Mouse (Mus musculus): ENCODE measurements at regions not wholly inside any gene's neighbourhood (a gene's known extent, or its start where the extent isn't known, plus 50 kb on each side); places are given as distances from the start of the nearest gene placed in this dataset.
A peak's percentile ranks its signal among the peaks of the same experiment; 100 is the strongest.

- TF ChIP-seq CTCF (IDR thresholded peaks at IDR 0.05; ENCODE audit: control insufficient read depth, insufficient read depth, low read length) (no peak), POLR2A (IDR thresholded peaks at IDR 0.05; ENCODE audit: borderline replicate concordance, control insufficient read depth, low read depth, low read length) (no peak)
- Histone ChIP-seq H3K4me1 (ENCODE audit: control insufficient read depth, insufficient read depth, low read length) (peaks cover 6% of the 10 kb centered on the region; the same call in 1 of the 2 replicates), H3K27ac (ENCODE audit: control insufficient read depth, insufficient read depth, low read depth, low read length, poor library complexity) (peak overlapping the region; percentile 16; the same call in 1 of the 2 replicates), H3K4me3 (replicated peaks; ENCODE audit: control insufficient read depth, low read depth, low read length) (no peak overlapping the region)
- WGBS, result 13% methylated on average over 7 of the region's 7 CpGs
These were observed 254.4 kb downstream of the Hlx start for GRCm38 (mm10) chr1:184478006-184478405.

GRCm38 (mm10) chr1:184462481-184463124 is 269.8 kb downstream of the Hlx start:
- Histone ChIP-seq H3K4me3 (replicated peaks; ENCODE audit: control insufficient read depth, low read depth, low read length) (no peak overlapping the region), H3K27ac (ENCODE audit: control insufficient read depth, insufficient read depth, low read depth, low read length, poor library complexity) (no peak overlapping the region), H3K4me1 (ENCODE audit: control insufficient read depth, insufficient read depth, low read length) (no peaks in the 10 kb centered on the region)
- TF ChIP-seq CTCF (IDR thresholded peaks at IDR 0.05; ENCODE audit: control insufficient read depth, insufficient read depth, low read length), result no peak
- TF ChIP-seq POLR2A (IDR thresholded peaks at IDR 0.05; ENCODE audit: borderline replicate concordance, control insufficient read depth, low read depth, low read length), result no peak
- 82% methylated on average over 9 of the region's 9 CpGs for WGBS

GRCm38 (mm10) chr1:184461411-184461810 is 271.0 kb downstream of the Hlx start:
- no peaks in the 10 kb centered on the region for H3K4me1 ChIP-seq (ENCODE audit: control insufficient read depth, insufficient read depth, low read length)
- no peak overlapping the region for H3K4me3 ChIP-seq (replicated peaks; ENCODE audit: control insufficient read depth, low read depth, low read length)
- no peak for TF ChIP-seq CTCF (IDR thresholded peaks at IDR 0.05; ENCODE audit: control insufficient read depth, insufficient read depth, low read length)
- no peak for TF ChIP-seq POLR2A (IDR thresholded peaks at IDR 0.05; ENCODE audit: borderline replicate concordance, control insufficient read depth, low read depth, low read length)
- no peak overlapping the region for H3K27ac ChIP-seq (ENCODE audit: control insufficient read depth, insufficient read depth, low read depth, low read length, poor library complexity)

GRCm38 (mm10) chr1:184456727-184457126 is 275.7 kb downstream of the Hlx start:
- 80% methylated on average over 8 of the region's 8 CpGs for WGBS
- no peak overlapping the region for H3K4me3 ChIP-seq (replicated peaks; ENCODE audit: control insufficient read depth, low read depth, low read length)
- H3K27ac ChIP-seq (ENCODE audit: control insufficient read depth, insufficient read depth, low read depth, low read length, poor library complexity), result no peak overlapping the region
- no peaks in the 10 kb centered on the region for H3K4me1 ChIP-seq (ENCODE audit: control insufficient read depth, insufficient read depth, low read length)
- TF ChIP-seq CTCF (IDR thresholded peaks at IDR 0.05; ENCODE audit: control insufficient read depth, insufficient read depth, low read length) (no peak), POLR2A (IDR thresholded peaks at IDR 0.05; ENCODE audit: borderline replicate concordance, control insufficient read depth, low read depth, low read length) (no peak)

GRCm38 (mm10) chr1:184454381-184454780 is 278.0 kb downstream of the Hlx start:
- no peaks in the 10 kb centered on the region for H3K4me1 ChIP-seq (ENCODE audit: control insufficient read depth, insufficient read depth, low read length)
- TF ChIP-seq CTCF (IDR thresholded peaks at IDR 0.05; ENCODE audit: control insufficient read depth, insufficient read depth, low read length), result no peak
- H3K4me3 ChIP-seq (replicated peaks; ENCODE audit: control insufficient read depth, low read depth, low read length), result no peak overlapping the region
- no peak overlapping the region for H3K27ac ChIP-seq (ENCODE audit: control insufficient read depth, insufficient read depth, low read depth, low read length, poor library complexity)
- WGBS, result 80% methylated on average over 4 of the region's 4 CpGs

GRCm38 (mm10) chr1:184453673-184454072 is 278.7 kb downstream of the Hlx start:
- WGBS, result 79% methylated on average over 5 of the region's 5 CpGs
- no peak for TF ChIP-seq CTCF (IDR thresholded peaks at IDR 0.05; ENCODE audit: control insufficient read depth, insufficient read depth, low read length)
- H3K4me3 ChIP-seq (replicated peaks; ENCODE audit: control insufficient read depth, low read depth, low read length), result no peak overlapping the region
- no peak overlapping the region for H3K27ac ChIP-seq (ENCODE audit: control insufficient read depth, insufficient read depth, low read depth, low read length, poor library complexity)
- H3K4me1 ChIP-seq (ENCODE audit: control insufficient read depth, insufficient read depth, low read length), result no peaks in the 10 kb centered on the region

- H3K4me3 ChIP-seq (replicated peaks; ENCODE audit: control insufficient read depth, low read depth, low read length), result no peak overlapping the region
- TF ChIP-seq POLR2A (IDR thresholded peaks at IDR 0.05; ENCODE audit: borderline replicate concordance, control insufficient read depth, low read depth, low read length) (no peak), CTCF (IDR thresholded peaks at IDR 0.05; ENCODE audit: control insufficient read depth, insufficient read depth, low read length) (no peak)
- no peaks in the 10 kb centered on the region for H3K4me1 ChIP-seq (ENCODE audit: control insufficient read depth, insufficient read depth, low read length)
- H3K27ac ChIP-seq (ENCODE audit: control insufficient read depth, insufficient read depth, low read depth, low read length, poor library complexity), result no peak overlapping the region
- WGBS, result 87% methylated on average over 9 of the region's 9 CpGs
These were observed 279.4 kb downstream of the Hlx start for GRCm38 (mm10) chr1:184453061-184453460.

GRCm38 (mm10) chr1:184451686-184452085 is 280.7 kb downstream of the Hlx start:
- H3K4me3 ChIP-seq (replicated peaks; ENCODE audit: control insufficient read depth, low read depth, low read length), result no peak overlapping the region
- 90% methylated on average over 2 of the region's 2 CpGs for WGBS
- no peak for TF ChIP-seq CTCF (IDR thresholded peaks at IDR 0.05; ENCODE audit: control insufficient read depth, insufficient read depth, low read length)
- TF ChIP-seq POLR2A (IDR thresholded peaks at IDR 0.05; ENCODE audit: borderline replicate concordance, control insufficient read depth, low read depth, low read length), result no peak
- no peak overlapping the region for H3K27ac ChIP-seq (ENCODE audit: control insufficient read depth, insufficient read depth, low read depth, low read length, poor library complexity)
- H3K4me1 ChIP-seq (ENCODE audit: control insufficient read depth, insufficient read depth, low read length), result no peaks in the 10 kb centered on the region

GRCm38 (mm10) chr1:184449007-184449406 is 283.4 kb downstream of the Hlx start:
- H3K27ac ChIP-seq (ENCODE audit: control insufficient read depth, insufficient read depth, low read depth, low read length, poor library complexity), result no peak overlapping the region
- WGBS, result 88% methylated on average over 9 of the region's 9 CpGs

More at GRCm38 (mm10) chr1:184449007-184449406, 283.4 kb downstream of the Hlx start:
- H3K4me1 ChIP-seq (ENCODE audit: control insufficient read depth, insufficient read depth, low read length), result no peaks in the 10 kb centered on the region; the same call in 1 of the 2 replicates
- no peak overlapping the region for H3K4me3 ChIP-seq (replicated peaks; ENCODE audit: control insufficient read depth, low read depth, low read length)
- no peak for TF ChIP-seq POLR2A (IDR thresholded peaks at IDR 0.05; ENCODE audit: borderline replicate concordance, control insufficient read depth, low read depth, low read length)
- TF ChIP-seq CTCF (IDR thresholded peaks at IDR 0.05; ENCODE audit: control insufficient read depth, insufficient read depth, low read length), result no peak

Data from bone marrow, adult 2 months (tissue).